Mouse (Mus musculus): ENCODE data around the gene Shank2.

Shank2 gene

GRCm38 (mm10) chr7:144111026-144111604, 109.4 kb downstream of the Shank2 start:
- DNase-seq = no peak

GRCm38 (mm10) chr7:144111981-144112380, 110.3 kb downstream of the Shank2 start:
- DNase-seq = no peak

GRCm38 (mm10) chr7:144114230-144114629, 112.5 kb downstream of the Shank2 start:
- DNase-seq = no peak

GRCm38 (mm10) chr7:144119562-144119961, 117.8 kb downstream of the Shank2 start:
- no peak for DNase-seq

GRCm38 (mm10) chr7:144132699-144133387, 131.1 kb downstream of the Shank2 start:
- DNase-seq = no peak

DNA sequence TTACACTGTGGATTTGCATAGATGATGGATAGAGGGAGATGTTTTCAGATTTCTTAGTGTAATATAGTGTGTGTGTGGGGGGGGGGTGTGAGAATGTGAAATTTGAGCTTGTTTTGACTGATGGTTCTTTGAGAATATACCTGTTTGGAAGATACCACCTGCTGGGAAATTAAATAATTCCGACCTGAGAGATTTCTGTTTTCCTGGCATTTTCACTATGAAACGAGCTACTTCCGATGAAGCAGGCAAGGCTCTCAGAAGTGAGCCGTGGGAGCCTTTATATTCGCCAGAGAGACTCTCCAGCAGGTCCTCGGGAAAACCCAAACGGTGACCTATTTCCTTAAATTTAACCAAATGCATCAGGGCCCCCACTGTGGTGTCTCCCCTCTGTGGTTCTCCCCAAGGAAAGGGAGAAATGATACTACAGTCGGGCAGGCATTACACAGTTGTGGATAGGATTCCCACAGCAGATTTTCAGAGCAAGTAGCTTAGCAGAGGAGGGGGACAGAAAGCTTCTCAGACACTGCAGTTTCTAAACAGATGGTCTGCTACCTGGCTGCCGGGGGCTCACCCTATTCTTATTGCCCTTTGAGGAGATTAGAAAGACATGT, 131.8 kb downstream of the Shank2 start:
- no peak for DNase-seq

DNA sequence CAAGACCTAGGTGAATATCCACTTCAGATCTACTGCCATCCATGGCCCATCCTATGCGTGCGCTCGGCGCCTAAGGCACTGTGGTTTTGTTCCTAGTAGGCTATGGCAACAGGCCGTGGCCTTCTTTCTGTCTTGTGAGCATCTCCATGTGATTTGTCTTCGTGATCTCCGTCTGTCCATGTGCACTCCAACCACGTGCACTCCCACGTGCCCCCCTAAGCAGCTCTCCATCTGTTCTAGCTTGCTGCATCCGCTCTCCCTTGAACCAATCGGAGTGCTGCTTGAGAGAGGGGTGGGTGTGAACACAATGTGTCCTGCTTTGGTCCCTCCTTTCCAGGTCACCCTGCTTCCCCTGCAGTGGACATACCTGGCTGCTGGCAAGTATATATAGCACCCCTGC, 133.0 kb downstream of the Shank2 start:
- DNase-seq = no peak

DNA sequence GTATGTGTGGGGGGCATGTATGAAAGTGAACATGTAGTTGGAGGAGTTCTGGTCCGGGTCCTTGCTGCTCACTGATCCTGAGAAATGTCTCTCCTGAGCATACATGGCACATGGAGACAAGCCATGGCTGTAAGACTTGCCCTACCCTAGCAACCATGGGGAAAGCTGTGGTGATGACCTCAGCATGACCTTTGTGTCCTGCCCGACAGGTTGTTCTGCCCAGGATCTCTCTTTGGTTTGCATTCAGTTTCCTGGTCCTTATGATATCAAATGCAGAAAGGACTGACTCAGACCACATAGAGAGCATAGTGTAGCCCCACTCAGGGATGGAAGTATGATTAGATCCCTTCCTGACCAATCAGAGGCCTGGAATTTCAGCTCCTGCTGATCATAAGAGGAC, 136.1 kb downstream of the Shank2 start:
- no peak for DNase-seq

- no peak for DNase-seq
Measured at GRCm38 (mm10) chr7:144138476-144138875, 136.7 kb downstream of the Shank2 start.

DNA sequence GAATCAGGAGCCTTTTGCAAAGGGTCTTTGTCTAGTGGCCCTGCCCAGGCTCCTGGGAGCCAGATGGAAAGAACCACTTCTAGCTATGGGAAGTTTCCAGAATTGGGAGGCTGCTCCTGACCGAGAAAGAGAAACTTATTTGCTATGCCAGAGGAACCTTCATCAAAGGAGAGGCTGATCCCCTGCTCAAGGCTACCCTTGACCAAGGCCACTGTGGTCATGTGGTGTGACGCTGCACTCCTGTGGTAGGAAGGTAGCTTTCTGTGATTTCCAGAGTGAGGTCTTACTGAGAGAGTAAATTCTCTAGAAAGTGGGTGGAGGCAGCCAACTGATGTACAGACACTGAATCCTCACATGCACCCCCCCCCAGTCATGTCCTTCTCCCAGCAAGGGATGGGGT, 138.0 kb downstream of the Shank2 start:
- DNase-seq = no peak

- no peak for DNase-seq
Measured at GRCm38 (mm10) chr7:144140470-144140869, 138.7 kb downstream of the Shank2 start.

DNA sequence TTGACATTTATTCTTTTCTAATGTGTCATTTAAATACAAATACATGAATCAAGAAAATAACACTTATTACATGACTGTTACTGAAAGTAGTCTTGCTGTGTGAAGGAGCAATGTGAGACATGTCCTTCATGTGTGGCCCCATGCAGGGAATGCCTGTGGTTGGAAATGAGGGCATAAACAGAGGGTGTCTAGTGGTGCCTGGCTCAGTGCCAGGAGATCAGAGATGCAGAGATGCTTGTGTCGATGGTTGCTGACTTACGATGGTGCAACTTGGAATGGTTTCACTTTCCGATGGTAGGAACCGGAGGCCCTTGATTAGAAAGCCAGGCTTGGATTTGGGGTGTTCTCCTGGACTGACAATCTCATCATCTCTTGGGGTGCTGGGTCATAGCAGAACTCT, 140.3 kb downstream of the Shank2 start:
- DNase-seq = no peak

- DNase-seq = no peak
Measured at GRCm38 (mm10) chr7:144143941-144144340, 142.2 kb downstream of the Shank2 start.

DNA sequence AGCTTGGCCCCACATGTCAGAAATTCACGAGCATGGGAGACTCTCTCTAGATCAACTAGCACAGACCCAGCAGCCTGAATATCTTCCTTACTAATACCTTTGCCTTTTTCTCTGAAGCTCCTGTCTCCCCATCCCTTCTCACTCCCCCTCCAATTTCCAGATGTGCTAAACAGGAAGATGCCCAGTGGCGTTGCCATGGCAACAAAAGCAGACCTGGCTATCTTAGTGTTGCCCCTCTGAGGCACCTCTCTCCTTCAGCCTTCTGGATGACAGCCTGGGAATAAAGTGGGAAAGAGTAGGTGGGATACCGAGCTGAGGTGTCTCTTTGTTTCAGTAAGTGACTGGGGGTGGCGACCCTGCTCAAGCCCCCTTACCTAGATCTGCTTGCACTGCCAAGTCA, 146.4 kb downstream of the Shank2 start:
- no peak for DNase-seq

DNA sequence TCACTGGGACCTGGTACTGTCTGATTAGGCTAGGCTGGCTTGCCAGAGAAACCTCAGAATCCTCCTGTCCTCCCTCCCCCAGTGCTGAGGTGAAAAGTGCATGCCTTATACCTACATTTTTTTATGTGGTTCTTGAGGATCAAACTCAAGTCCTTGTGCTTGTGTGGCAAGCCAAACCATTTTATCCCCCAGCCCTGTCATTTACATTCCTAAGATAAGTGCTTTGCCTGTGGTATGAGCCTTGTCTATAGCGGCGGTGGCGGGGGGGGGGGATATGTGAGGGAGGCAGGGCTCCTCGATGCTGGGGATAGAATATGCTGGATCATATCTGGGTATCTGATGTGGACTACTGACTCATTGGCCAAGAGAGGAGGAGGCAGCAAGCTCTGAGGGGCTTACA, 151.4 kb downstream of the Shank2 start:
- DNase-seq = no peak

DNA sequence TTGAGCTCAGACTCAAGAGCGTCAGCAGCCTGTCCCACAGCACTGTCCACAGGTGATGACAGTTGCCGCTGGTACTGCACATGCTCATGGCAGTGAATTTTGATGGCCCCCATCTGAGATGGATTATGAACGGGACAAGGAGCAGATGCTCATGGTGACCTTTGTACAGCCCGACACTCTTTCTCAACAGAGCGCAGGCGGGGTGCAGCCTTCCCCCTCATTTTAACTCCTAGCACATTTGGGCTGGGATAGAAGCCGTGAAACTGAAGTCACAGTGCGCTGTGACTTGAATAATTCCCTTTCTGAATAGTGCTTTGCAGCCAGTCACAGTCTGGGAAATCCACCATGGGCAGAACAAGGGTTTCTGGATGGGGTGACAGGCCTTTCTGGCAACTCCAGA, 152.0 kb downstream of the Shank2 start:
- DNase-seq = no peak

DNA sequence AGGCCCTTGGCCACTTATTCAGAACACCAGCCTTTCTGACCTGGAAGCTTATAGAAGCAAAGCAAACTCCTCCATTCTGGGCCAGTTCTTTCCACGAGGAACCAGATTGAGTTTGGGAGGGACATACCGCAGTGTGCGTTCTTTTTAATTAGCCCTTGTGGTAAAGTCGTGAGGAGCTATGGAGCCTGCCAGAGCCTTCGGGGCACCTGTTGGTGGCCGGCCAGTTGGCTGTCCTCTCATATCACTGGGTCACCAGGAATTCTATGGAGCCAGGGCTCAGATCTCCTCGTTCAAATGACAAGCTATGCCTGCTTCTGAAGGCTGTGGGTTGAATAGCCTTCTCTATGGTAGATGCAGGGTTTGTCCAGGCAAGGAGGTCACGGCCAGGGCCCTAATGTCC, 156.2 kb downstream of the Shank2 start:
- no peak for DNase-seq

DNA sequence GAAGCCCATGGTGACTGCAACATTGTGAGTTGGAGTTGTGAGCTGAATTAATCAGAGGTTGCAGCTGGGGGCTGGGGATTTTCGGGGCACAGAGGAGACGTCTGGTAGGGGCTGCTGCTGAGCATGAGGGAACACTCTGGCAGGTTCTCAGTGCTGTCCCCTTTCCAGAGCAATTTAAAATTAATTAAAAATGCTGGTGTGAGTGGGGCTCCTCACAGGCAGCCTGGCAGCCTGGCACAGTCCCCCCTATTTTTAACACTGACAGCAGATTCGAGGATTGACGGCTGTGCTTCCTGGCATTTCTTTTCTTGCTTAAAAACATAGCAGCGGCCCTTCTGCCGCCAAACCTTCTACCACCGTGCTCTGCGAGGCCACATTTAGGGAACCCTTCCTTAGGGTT, 157.8 kb downstream of the Shank2 start:
- no peak for DNase-seq

DNA sequence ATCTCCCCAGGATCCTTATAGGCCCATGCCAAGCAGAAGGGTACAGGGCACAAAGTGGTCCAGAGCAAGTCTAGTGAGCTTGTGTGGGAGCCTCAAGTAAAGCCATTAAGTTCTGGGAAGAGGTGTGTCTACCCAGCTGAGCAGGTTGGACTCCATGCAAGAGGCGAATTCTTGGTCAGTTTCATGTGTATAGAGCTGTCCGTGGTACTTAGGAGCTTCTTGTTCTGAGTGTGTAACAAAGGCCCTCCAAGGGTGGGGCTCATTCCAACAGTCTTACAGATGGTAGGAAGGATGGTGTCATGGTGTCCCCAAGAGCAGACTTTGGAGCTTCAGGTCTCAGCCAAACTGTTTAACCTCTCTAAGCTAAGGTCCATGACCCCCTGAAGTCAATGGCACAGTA, 158.3 kb downstream of the Shank2 start:
- no peak for DNase-seq

DNA sequence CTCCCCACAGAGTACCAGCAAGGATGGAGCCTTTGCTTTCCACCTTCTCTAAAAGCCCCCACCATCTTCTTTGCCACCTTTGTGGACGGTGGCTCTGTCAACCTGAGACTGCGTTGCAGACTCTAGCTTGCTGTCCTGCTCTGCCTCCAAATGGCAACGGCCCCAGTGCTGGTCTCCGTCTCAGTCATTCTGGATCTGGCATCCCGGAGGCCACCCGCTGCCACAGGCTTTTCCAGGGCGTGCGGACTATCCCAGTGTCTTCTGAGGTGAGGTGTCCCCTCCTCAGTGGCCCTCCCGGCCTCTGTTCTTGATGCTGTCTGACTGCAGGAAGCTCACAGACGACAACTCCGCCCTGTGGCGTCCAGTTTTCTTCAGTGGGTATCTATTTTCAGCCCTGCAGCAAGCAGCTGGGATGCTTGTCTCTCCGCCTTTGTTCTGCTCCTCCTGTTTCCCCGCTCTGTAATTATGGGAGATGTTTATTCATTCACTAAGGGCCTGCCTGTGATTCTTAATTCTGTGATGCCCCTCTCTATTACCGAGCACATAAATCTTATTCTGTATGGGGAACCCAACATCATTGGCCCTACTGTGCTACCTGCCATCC, 159.0 kb downstream of the Shank2 start:
- DNase-seq = no peak

- no peak for DNase-seq
Measured at GRCm38 (mm10) chr7:144170272-144170671, 168.5 kb downstream of the Shank2 start.

DNA sequence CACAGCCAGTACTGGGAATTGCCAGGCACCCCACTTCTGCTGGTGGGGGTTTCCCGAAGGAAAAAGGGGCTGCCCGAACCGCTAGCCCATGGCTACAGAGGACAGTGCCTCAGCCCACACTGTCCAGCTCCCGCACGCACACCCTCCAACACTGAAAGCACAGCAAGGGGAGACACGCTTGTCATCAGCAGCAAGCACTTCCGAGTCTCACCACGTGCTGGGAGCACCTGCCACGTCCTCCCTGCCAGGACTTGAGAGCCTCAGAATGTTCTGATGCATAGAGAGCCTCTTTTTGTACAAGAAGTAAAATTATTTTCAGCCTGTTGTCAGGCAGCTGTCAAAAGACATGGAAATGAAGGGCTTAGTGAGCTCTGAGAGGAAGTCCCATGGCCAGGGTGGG, 169.0 kb downstream of the Shank2 start:
- DNase-seq = no peak

- DNase-seq = no peak
Measured at GRCm38 (mm10) chr7:144173869-144174268, 172.1 kb downstream of the Shank2 start.

GRCm38 (mm10) chr7:144174329-144174728, 172.6 kb downstream of the Shank2 start:
- DNase-seq = no peak

Measured in thymus, postnatal 14 days (tissue).